Mouse (Mus musculus) spleen, adult 2 months (tissue): Measurements from ENCODE around the gene Senp5.

ENCODE experiments used
- CTCF ChIP-seq: fragments of 200-500 bp; IDR thresholded peaks from 2 replicates; pipeline ENCODE4 v1.5.1; 2011; ENCODE audit warnings: mild to moderate bottlenecking, inconsistent platforms; ENCODE audit not compliant: insufficient read depth, insufficient read length, insufficient replicate concordance; ENCODE audit errors: extremely low read depth
- POLR2A ChIP-seq: fragments of 200-500 bp; IDR thresholded peaks from 2 replicates; pipeline ENCODE4 v1.6.1; 2011; ENCODE audit warnings: low read depth, low read length, inconsistent platforms

DNA sequence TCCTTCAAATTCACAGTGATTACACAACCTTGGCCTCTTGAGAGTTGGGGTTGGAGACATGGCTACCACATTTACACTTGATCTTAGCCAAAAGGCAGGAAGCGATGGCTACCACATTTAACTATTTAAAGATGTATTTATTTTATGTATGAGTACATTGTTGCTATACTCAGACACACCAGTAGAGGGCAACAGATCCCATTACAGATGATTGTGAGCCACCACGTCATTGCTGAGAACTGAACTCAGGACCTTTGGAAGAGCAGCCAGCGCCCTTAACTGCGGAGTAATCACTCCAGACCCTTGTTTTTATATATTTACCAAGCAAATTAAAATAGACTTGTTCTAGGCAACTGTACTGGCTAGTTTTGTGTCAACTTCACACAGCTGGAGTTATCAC lies 39.3 kb upstream of the Senp5 start:
- TF ChIP-seq CTCF (no peak), POLR2A (no peak)
